Mouse (Mus musculus): ENCODE results near the gene Vstm4. TPM values are rescaled to one million over a fixed set of nuclear protein-coding genes. Genes with fewer than 3 reads are reported as not detected.

The Vstm4 gene
- total and polyA plus RNA-seq, 3 experiments = not detected

GRCm38 (mm10) chr14:32947512-32947911 is 91.0 kb downstream of the Vstm4 start:
- in situ Hi-C loops (cut with MboI; ENCODE audit: low pct_ligation_motif_present, low pct_unique_long_range_greater_than_20kb, low sequenced_read_pairs) (loop anchor here (25.0 kb wide), 2 partner anchors 185 to 335 kb away; no protein-coding TSS in a partner anchor), dilution Hi-C loops (cut with MboI; ENCODE audit: extremely low pct_ligation_motif_present, extremely low pct_unique_long_range_greater_than_20kb, low sequenced_read_pairs) (no loop called here)
- H3K79me2 ChIP-seq (replicated peaks; ENCODE audit: control insufficient read depth, extremely low read depth, insufficient read depth, poor library complexity, severe bottlenecking) = no peaks in the 10 kb centered on the region
- no peak overlapping the region for H3K4me2 ChIP-seq (ENCODE audit: insufficient read depth, low read depth, poor library complexity, severe bottlenecking)
- no peak overlapping the region for H3K27ac ChIP-seq (ENCODE audit: insufficient read depth, low read depth)
- no peak for TF ChIP-seq ELF1 (IDR thresholded peaks at IDR 0.05; ENCODE audit: low read depth, low read length)
- no peak for TF ChIP-seq ZC3H11A (IDR thresholded peaks at IDR 0.05; ENCODE audit: low read depth, low read length)
- no peak for TF ChIP-seq EP300 (IDR thresholded peaks at IDR 0.05; ENCODE audit: low read length)
- no peak for TF ChIP-seq MAFK (IDR thresholded peaks at IDR 0.05; ENCODE audit: insufficient replicate concordance, low read length)
- no peak for TF ChIP-seq E2F4 (IDR thresholded peaks at IDR 0.05; ENCODE audit: insufficient replicate concordance, low read depth, low read length)
- no peak for TF ChIP-seq POLR2A (IDR thresholded peaks at IDR 0.05; ENCODE audit: low read depth, low read length)
- no peak for TF ChIP-seq TCF12 (IDR thresholded peaks at IDR 0.05; ENCODE audit: low read depth, low read length)
- no peak for TF ChIP-seq USF2 (conservative IDR thresholded peaks at IDR 0.05; ENCODE audit: low read depth, low read length)
- no peak for TF ChIP-seq USF1 (IDR thresholded peaks at IDR 0.05; ENCODE audit: low read depth, low read length)
- TF ChIP-seq ETS1 (conservative IDR thresholded peaks at IDR 0.05; ENCODE audit: low read depth, low read length) = no peak
- no peak for TF ChIP-seq KAT2A (IDR thresholded peaks at IDR 0.05; ENCODE audit: insufficient replicate concordance, low read length)
- no peak for TF ChIP-seq SMC3 (IDR thresholded peaks at IDR 0.05; ENCODE audit: low read depth, low read length)
- TF ChIP-seq MAZ (IDR thresholded peaks at IDR 0.05; ENCODE audit: low read depth, low read length) = no peak
- no peak for TF ChIP-seq CHD2 (IDR thresholded peaks at IDR 0.05; ENCODE audit: low read length)
- no peak for TF ChIP-seq JUN (IDR thresholded peaks at IDR 0.05; ENCODE audit: insufficient read depth, low read depth, low read length)
- no peak for TF ChIP-seq CHD1 (IDR thresholded peaks at IDR 0.05; ENCODE audit: low read depth, low read length)
- no peak for TF ChIP-seq PAX5 (IDR thresholded peaks at IDR 0.05; ENCODE audit: low read length)
- no peak for TF ChIP-seq UBTF (IDR thresholded peaks at IDR 0.05; ENCODE audit: low read depth, low read length)
- TF ChIP-seq JUND (conservative IDR thresholded peaks at IDR 0.05; ENCODE audit: low read depth, low read length) = no peak
- no peak overlapping the region for H3K4me3 ChIP-seq (replicated peaks in 1 of 3; ENCODE audit: low read depth in 2 of 3, low read length in 2 of 3, poor library complexity in 1 of 3)
- DNase-seq (ENCODE audit: extremely low read depth) = no peak
- peaks cover 12% of the 10 kb centered on the region for H3K27me3 ChIP-seq (replicated peaks)
- H3K4me1 ChIP-seq (ENCODE audit: control insufficient read depth in 1 of 2, insufficient read depth in 2 of 2) = peaks cover 3 to 7% of the 10 kb centered on the region in 2 experiments; a peak in 1 of 4 replicates
- no peak overlapping the region for H3K9ac ChIP-seq (ENCODE audit: insufficient read depth, low read depth)
- no peaks in the 10 kb centered on the region for H3K36me3 ChIP-seq (replicated peaks in 1 of 2; ENCODE audit: control insufficient read depth in 1 of 2, insufficient read depth in 1 of 2, low read length in 1 of 2)
- H3K9me3 ChIP-seq (replicated peaks; ENCODE audit: low read length) = no peaks in the 10 kb centered on the region

- peaks cover 3 to 7% of the 10 kb centered on the region in 2 experiments; a peak in 1 of 4 replicates for H3K4me1 ChIP-seq (ENCODE audit: control insufficient read depth in 1 of 2, insufficient read depth in 2 of 2)
- H3K4me2 ChIP-seq (ENCODE audit: insufficient read depth, low read depth, poor library complexity, severe bottlenecking) = no peak overlapping the region
- no peaks in the 10 kb centered on the region for H3K36me3 ChIP-seq (replicated peaks in 1 of 2; ENCODE audit: control insufficient read depth in 1 of 2, insufficient read depth in 1 of 2, low read length in 1 of 2)
- no peaks in the 10 kb centered on the region for H3K79me2 ChIP-seq (replicated peaks; ENCODE audit: control insufficient read depth, extremely low read depth, insufficient read depth, poor library complexity, severe bottlenecking)
- no peak overlapping the region for H3K27ac ChIP-seq (ENCODE audit: insufficient read depth, low read depth)
- H3K27me3 ChIP-seq (replicated peaks) = peaks cover 4% of the 10 kb centered on the region
- in situ Hi-C loops (cut with MboI; ENCODE audit: low pct_ligation_motif_present, low pct_unique_long_range_greater_than_20kb, low sequenced_read_pairs) = no loop called here
- DNase-seq (ENCODE audit: extremely low read depth) = peak; percentile 7
- dilution Hi-C loops (cut with MboI; ENCODE audit: extremely low pct_ligation_motif_present, extremely low pct_unique_long_range_greater_than_20kb, low sequenced_read_pairs) = no loop called here
- H3K9ac ChIP-seq (ENCODE audit: insufficient read depth, low read depth) = no peak overlapping the region
- no peaks in the 10 kb centered on the region for H3K9me3 ChIP-seq (replicated peaks; ENCODE audit: low read length)
- no peak for TF ChIP-seq ZNF384 (IDR thresholded peaks at IDR 0.05; ENCODE audit: low read depth, low read length)
- no peak for TF ChIP-seq ZKSCAN1 (IDR thresholded peaks at IDR 0.05; ENCODE audit: borderline replicate concordance, low read depth, low read length)
- no peak for TF ChIP-seq MAZ (IDR thresholded peaks at IDR 0.05; ENCODE audit: low read depth, low read length)
- no peak for TF ChIP-seq USF2 (conservative IDR thresholded peaks at IDR 0.05; ENCODE audit: low read depth, low read length)
- TF ChIP-seq SMC3 (IDR thresholded peaks at IDR 0.05; ENCODE audit: low read depth, low read length) = no peak
- TF ChIP-seq NRF1 (IDR thresholded peaks at IDR 0.05; ENCODE audit: low read depth, low read length) = no peak
- TF ChIP-seq EP300 (IDR thresholded peaks at IDR 0.05; ENCODE audit: low read length) = no peak
- TF ChIP-seq TCF12 (IDR thresholded peaks at IDR 0.05; ENCODE audit: low read depth, low read length) = no peak
- TF ChIP-seq RCOR1 (conservative IDR thresholded peaks at IDR 0.05; ENCODE audit: low read depth, low read length) = no peak
- no peak for TF ChIP-seq ZMIZ1 (IDR thresholded peaks at IDR 0.05; ENCODE audit: low read depth, low read length)
- no peak for TF ChIP-seq POLR2AphosphoS2 (IDR thresholded peaks at IDR 0.05; ENCODE audit: low read depth, low read length)
- TF ChIP-seq MAFK (IDR thresholded peaks at IDR 0.05; ENCODE audit: insufficient replicate concordance, low read length) = no peak
- TF ChIP-seq UBTF (IDR thresholded peaks at IDR 0.05; ENCODE audit: low read depth, low read length) = no peak; the same call in 1 of the 2 replicates
- no peak for TF ChIP-seq CHD1 (IDR thresholded peaks at IDR 0.05; ENCODE audit: low read depth, low read length)
- TF ChIP-seq USF1 (IDR thresholded peaks at IDR 0.05; ENCODE audit: low read depth, low read length) = no peak
- no peak for TF ChIP-seq PAX5 (IDR thresholded peaks at IDR 0.05; ENCODE audit: low read length)
- no peak overlapping the region for H3K4me3 ChIP-seq (replicated peaks in 1 of 3; ENCODE audit: low read depth in 2 of 3, low read length in 2 of 3, poor library complexity in 1 of 3)
Measured at GRCm38 (mm10) chr14:32950312-32951301, 94.1 kb downstream of the Vstm4 start.

Measured in CH12.LX (cell line).